Mouse (Mus musculus) limb, embryonic 11.5 days (tissue): ENCODE data around the gene Cks1b. TPM values are rescaled to one million over a fixed set of nuclear protein-coding genes. Genes with fewer than 3 reads are reported as not detected.

Experiments used
- ATAC-seq: fragments of 200-750 bp; cut with Nextera tagmentation; 2 replicates; pipeline ENCODE4 v1.8.0; 2017; ENCODE audit warnings: low read depth; ENCODE audit not compliant: insufficient number of reproducible peaks, low FRiP score, low TSS enrichment
- DNase-seq: peaks from one replicate; pipeline ENCODE4 v3.0.0-alpha.2; 2015; ENCODE audit warnings: low spot score
- H3K27ac ChIP-seq: fragments of 300-500 bp; sonication (generic); replicated peaks from 2 replicates; pipeline ENCODE4 v1.5.1; 2014; ENCODE audit warnings: low read depth, mild to moderate bottlenecking, low read length
- H3K27me3 ChIP-seq: fragments of 300-500 bp; sonication (generic); 2 replicates; pipeline ENCODE4 v1.6.1; 2014; ENCODE audit warnings: mild to moderate bottlenecking, low read length, mixed read lengths; ENCODE audit not compliant: control insufficient read depth, insufficient read depth
- H3K36me3 ChIP-seq: fragments of 300-500 bp; sonication (generic); 2 replicates; pipeline ENCODE4 v1.6.1; 2014; ENCODE audit warnings: mild to moderate bottlenecking, low read length, moderate library complexity, mixed read lengths; ENCODE audit not compliant: control insufficient read depth, insufficient read depth
- H3K4me1 ChIP-seq: fragments of 300-500 bp; sonication (generic); 2 replicates; pipeline ENCODE4 v1.6.1; 2014; ENCODE audit warnings: low read length, mixed read lengths; ENCODE audit not compliant: control insufficient read depth, insufficient read depth
- H3K4me2 ChIP-seq: fragments of 300-500 bp; sonication (generic); 2 replicates; pipeline ENCODE4 v1.6.1; 2014; ENCODE audit warnings: low read depth, mild to moderate bottlenecking, moderate library complexity; ENCODE audit not compliant: severe bottlenecking
- H3K4me3 ChIP-seq: fragments of 300-500 bp; sonication (generic); 2 replicates; pipeline ENCODE4 v1.5.1; 2014; ENCODE audit warnings: low read depth, low read length
- H3K9ac ChIP-seq: fragments of 300-500 bp; sonication (generic); 2 replicates; pipeline ENCODE4 v1.6.1; 2014; ENCODE audit warnings: mild to moderate bottlenecking, low read length
- H3K9me3 ChIP-seq: fragments of 300-500 bp; sonication (generic); 2 replicates; pipeline ENCODE4 v1.6.1; 2016; ENCODE audit warnings: low read length; ENCODE audit not compliant: control insufficient read depth
- WGBS: fragments of 180-500 bp; shearing (Covaris S2); extraction: QIAGEN DNeasy Blood & Tissue Kit; methylation state at CpG from one replicate; pipeline ENCODE4 v1.1.7; 2014; 5-methylcytosine and 5-hydroxymethylcytosine counted together
- polyA plus RNA-seq: library from polyadenylated mRNA; unstranded; fragments of >200 nt; fragmentation: Nextera tagmentation; extraction: Ambion mirVana; gene quantifications from 2 replicates; pipeline ENCODE4 v1.2.1, GENCODE M21; 2014

The Cks1b gene
- polyA plus RNA-seq, 1 experiment from 2014 or later = 797 TPM

DNA sequence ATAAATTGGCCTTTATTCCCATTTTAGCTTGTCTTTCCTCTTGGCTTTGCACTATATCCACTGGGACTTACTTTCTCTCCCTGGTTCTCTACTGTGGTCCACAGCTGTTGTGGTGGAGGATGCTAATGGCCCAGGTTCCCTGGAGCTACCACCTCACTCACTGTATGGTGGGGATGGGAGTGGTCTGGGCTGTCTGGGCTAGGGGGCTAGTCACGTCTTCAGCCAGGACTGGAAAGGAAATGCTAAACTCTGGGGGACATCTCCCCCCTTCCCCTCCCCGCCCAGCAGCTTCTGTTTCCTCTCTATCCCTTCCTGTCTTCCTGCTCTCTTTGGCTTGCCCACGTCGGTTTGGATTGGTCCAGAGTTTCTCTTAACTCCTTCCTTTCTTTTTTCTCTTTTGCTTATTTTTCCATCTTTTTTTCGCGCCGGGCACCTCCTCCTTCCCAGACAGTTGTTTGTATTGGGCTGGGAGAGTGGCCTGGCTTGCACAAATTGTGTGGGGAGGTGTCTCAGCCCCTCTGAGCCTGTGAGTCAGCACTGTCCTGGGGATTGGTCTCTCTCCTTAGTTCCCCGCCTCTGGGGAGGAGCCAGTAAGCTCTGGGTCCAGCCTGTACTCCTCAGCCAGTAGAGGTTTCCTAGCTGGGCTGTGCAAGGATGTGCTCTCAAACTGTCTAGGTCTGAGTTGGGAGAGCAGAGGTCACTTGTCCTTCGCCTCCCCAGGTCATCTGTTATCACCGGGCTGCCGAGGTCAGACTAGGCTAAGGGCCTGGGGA is 3.0 kb upstream of the Cks1b start:
- Histone ChIP-seq H3K4me1 (peaks cover 33% of the 10 kb centered on the region), H3K27ac (peak overlapping the region; percentile 64), H3K4me3 (peak overlapping the region; percentile 42), H3K4me2 (peak overlapping the region; percentile 90), H3K36me3 (peaks cover 7% of the 10 kb centered on the region; the same call in 1 of the 2 replicates), H3K27me3 (no peaks in the 10 kb centered on the region), H3K9me3 (no peaks in the 10 kb centered on the region), H3K9ac (peak overlapping the region; percentile 63)
- peak; percentile 65 for ATAC-seq
- peak; percentile 74 for DNase-seq
- 1% methylated on average over 11 of the region's 11 CpGs for WGBS

GRCm38 (mm10) chr3:89420421-89420820 is 2.2 kb upstream of the Cks1b start:
- Histone ChIP-seq H3K9me3 (no peaks in the 10 kb centered on the region), H3K36me3 (peaks cover 12% of the 10 kb centered on the region), H3K27me3 (no peaks in the 10 kb centered on the region), H3K27ac (peak overlapping the region; percentile 64), H3K4me1 (peaks cover 33% of the 10 kb centered on the region), H3K9ac (no peak overlapping the region), H3K4me2 (peak overlapping the region; percentile 90; the same call in 1 of the 2 replicates), H3K4me3 (no peak overlapping the region)
- ATAC-seq = no peak
- no peak for DNase-seq
- 50% methylated on average over 2 of the region's 2 CpGs for WGBS

DNA sequence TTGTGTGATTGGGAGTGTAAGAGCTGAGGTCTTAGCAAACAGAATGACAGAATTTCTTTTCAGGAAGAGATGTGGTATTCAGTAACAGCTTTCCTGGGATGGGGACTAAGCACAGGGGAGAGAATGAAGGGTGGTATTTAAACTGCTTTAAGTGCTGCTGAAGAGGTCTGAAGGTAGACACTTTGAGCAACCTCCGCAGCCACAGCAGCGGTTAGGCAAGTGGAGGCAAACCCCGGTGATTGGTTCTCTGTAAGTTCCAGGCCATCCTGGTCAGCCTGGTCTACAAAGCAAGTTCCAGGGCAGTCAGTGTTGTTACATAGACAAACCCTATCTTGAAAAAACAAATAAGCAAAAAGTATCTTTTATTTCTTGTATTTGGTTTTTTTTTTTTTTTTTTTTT is 1.8 kb upstream of the Cks1b start:
- H3K27me3 ChIP-seq = no peaks in the 10 kb centered on the region
- no peaks in the 10 kb centered on the region for H3K9me3 ChIP-seq
- ATAC-seq (no peak), DNase-seq (peak; percentile 34)
- peak overlapping the region; percentile 61 for H3K9ac ChIP-seq
- H3K4me2 ChIP-seq = peak overlapping the region; percentile 90
- 12% methylated on average over 3 of the region's 3 CpGs for WGBS
- H3K4me3 ChIP-seq = peak overlapping the region; percentile 70
- H3K36me3 ChIP-seq = peaks cover 15% of the 10 kb centered on the region
- H3K27ac ChIP-seq = peak overlapping the region; percentile 92
- H3K4me1 ChIP-seq = peaks cover 33% of the 10 kb centered on the region

GRCm38 (mm10) chr3:89419571-89419970 is 1.4 kb upstream of the Cks1b start:
- WGBS = 1% methylated on average over 9 of the region's 9 CpGs
- Histone ChIP-seq H3K9ac (peak overlapping the region; percentile 61), H3K4me2 (peak overlapping the region; percentile 90), H3K4me1 (peaks cover 33% of the 10 kb centered on the region), H3K27me3 (no peaks in the 10 kb centered on the region), H3K9me3 (no peaks in the 10 kb centered on the region), H3K36me3 (peaks cover 19% of the 10 kb centered on the region), H3K27ac (peak overlapping the region; percentile 92), H3K4me3 (peak overlapping the region; percentile 70)
- ATAC-seq = no peak
- peak; percentile 47 for DNase-seq

DNA sequence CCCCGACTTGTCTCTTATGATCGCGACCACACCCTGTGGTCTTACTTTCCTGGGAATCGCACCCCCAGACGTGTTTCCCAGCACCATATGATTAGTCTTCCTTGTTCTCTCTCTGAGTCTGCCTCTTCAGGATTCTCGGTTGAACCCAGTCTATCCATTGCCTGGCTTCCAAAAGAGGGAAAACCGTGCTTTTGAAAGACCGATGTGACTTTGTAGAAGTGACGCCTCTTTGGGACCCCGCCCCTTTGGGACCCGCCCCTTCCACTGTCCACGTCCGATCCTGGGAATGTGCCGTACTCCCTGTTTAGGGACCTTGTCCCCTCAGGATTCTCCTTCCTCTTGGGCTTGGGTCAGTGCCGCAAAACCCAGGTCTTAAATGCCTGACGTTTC is 673 bp upstream of the Cks1b start:
- H3K27me3 ChIP-seq = no peaks in the 10 kb centered on the region
- DNase-seq = peak; percentile 85
- H3K4me2 ChIP-seq = peak overlapping the region; percentile 90
- peak overlapping the region; percentile 61 for H3K9ac ChIP-seq
- peak overlapping the region; percentile 70 for H3K4me3 ChIP-seq
- ATAC-seq = peak; percentile 11; the same call in 1 of the 2 replicates
- H3K27ac ChIP-seq = peak overlapping the region; percentile 92
- peaks cover 33% of the 10 kb centered on the region for H3K4me1 ChIP-seq
- no peaks in the 10 kb centered on the region for H3K9me3 ChIP-seq
- peaks cover 20% of the 10 kb centered on the region for H3K36me3 ChIP-seq
- under 1% methylated on average over 16 of the region's 16 CpGs for WGBS

DNA sequence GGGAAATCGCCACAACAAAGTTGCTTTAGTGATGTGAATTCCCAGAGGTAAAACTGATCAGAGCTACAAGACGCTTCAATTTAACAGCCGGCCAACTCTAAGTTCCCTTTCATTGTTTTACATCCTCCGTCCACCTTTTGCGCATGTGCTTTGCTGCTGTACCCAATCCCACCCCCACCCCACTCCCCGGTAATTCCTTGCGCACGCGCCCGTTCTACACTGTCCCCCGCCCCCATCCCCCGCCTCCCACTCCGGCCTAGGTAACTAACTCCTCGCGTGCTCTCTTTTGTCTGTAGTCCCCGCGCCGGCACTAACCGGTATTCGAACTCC is 378 bp downstream of the Cks1b start:
- Histone ChIP-seq H3K4me3 (peak overlapping the region; percentile 70), H3K36me3 (peaks cover 20% of the 10 kb centered on the region), H3K27me3 (no peaks in the 10 kb centered on the region), H3K4me2 (peak overlapping the region; percentile 77), H3K27ac (peak overlapping the region; percentile 92), H3K4me1 (peaks cover 33% of the 10 kb centered on the region), H3K9me3 (no peaks in the 10 kb centered on the region), H3K9ac (peak overlapping the region; percentile 61)
- ATAC-seq (peak; percentile 31), DNase-seq (no peak)
- 0% methylated on average over 20 of the region's 20 CpGs for WGBS

- no peak for DNase-seq
- H3K4me2 ChIP-seq = peak overlapping the region; percentile 77
- peak overlapping the region; percentile 70 for H3K4me3 ChIP-seq
- H3K9me3 ChIP-seq = no peaks in the 10 kb centered on the region
- no peak for ATAC-seq
- H3K27ac ChIP-seq = no peak overlapping the region; the same call in 1 of the 2 replicates
- peak overlapping the region; percentile 61 for H3K9ac ChIP-seq
- 28% methylated on average over 2 of the region's 2 CpGs for whole genome bisulfite sequencing
- H3K36me3 ChIP-seq = peaks cover 20% of the 10 kb centered on the region
- H3K4me1 ChIP-seq = peaks cover 28% of the 10 kb centered on the region
- H3K27me3 ChIP-seq = no peaks in the 10 kb centered on the region
Measured at GRCm38 (mm10) chr3:89417131-89417530, 1.1 kb downstream of the Cks1b start.

DNA sequence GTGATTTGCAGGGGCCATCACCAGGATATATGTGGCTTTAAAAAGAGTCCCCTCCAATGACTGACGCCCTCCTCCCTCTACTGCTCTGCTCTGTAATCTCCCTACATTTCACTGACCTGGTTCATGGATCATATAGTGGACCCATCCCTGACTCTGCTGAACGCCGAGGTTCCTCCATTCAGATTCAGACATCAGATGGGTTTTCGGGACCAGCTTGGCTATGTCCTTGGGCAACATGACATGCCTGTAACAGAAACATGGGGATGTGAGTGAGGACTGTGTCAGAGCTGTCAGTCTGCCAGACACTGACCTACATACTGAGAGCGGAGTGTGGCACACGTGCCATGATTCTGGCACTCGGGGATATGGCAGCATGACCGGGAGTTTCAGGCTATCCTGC is 2.0 kb downstream of the Cks1b start:
- ATAC-seq (no peak), DNase-seq (no peak)
- Histone ChIP-seq H3K9me3 (no peaks in the 10 kb centered on the region), H3K27me3 (no peaks in the 10 kb centered on the region), H3K36me3 (peaks cover 20% of the 10 kb centered on the region), H3K4me2 (no peak overlapping the region), H3K27ac (no peak overlapping the region), H3K4me3 (no peak overlapping the region; the same call in 1 of the 2 replicates), H3K4me1 (peaks cover 20% of the 10 kb centered on the region), H3K9ac (no peak overlapping the region)
- WGBS = 96% methylated on average over 8 of the region's 8 CpGs
